Mouse (Mus musculus) heart, postnatal 0 days (tissue): Measurements from ENCODE around the gene Qprt.

Experiments
- CTCF ChIP-seq: IDR thresholded peaks from 2 replicates; pipeline ENCODE4 v1.5.1; 2016; ENCODE audit warnings: antibody characterized with exemption, control low read depth, low read depth
- EP300 ChIP-seq: IDR thresholded peaks from 2 replicates; pipeline ENCODE4 v1.6.1; 2016; ENCODE audit warnings: antibody characterized with exemption, low read depth

DNA sequence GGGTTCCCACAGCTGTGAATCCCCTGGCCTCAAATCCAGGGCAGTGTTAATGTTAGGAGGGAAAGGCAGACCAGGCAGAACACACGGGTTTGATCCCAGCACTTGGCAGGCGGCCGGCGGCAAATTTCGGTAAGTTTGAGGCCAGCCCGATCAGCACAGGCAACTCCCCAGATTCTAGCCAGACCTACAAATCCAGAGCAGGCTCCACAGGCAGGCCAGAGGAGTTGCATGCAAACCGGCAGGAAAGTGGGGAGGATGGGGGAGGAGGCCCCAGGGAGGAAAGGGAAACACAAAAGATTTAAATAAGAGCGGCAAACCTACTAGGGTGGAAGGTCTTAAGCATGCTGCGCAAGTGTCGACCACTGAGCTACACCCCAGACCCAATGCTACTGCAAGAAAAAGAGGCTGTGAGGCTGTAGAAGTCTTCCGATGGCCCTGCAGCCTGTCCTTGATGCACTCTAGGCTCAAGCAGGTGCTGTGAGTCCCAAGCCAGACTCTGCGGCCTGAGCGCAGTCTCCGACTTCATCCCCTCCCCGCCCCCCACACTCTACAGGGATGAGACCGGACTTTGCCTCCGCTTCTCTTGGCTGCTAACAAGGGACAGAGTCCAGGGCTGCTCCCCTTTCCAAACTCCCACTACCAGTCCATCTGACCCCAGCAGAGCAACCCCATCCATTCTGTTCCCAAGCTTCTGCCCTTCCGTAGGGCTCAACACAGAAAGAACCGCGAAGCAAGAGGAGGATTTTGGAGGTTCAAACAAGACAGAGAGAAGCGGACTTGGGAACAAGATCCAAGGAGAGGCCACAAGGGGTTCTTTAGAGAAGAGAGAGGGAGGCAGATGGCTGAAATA lies 740 bp downstream of the Qprt start:
- TF ChIP-seq CTCF (no peak), EP300 (no peak)
